Mouse (Mus musculus): ENCODE measurements around the gene Dhps.

- TF ChIP-seq POLR2A (IDR thresholded peaks at IDR 0.05; ENCODE audit: control insufficient read depth, low read depth, low read length) (no peak), CTCF (IDR thresholded peaks at IDR 0.05; ENCODE audit: control insufficient read depth, insufficient read depth, insufficient replicate concordance, low read depth, low read length) (no peak)
Observed at GRCm38 (mm10) chr8:85035165-85035727, 36.3 kb upstream of the Dhps start.
